Mouse (Mus musculus) testis, adult 2 months (tissue): ENCODE results near the gene Fbxo24.

Experiments
- CTCF ChIP-seq: fragments of 200-500 bp; IDR thresholded peaks from 2 replicates; pipeline ENCODE4 v1.5.1; 2012; ENCODE audit warnings: low read depth, mild to moderate bottlenecking, inconsistent platforms, low read length, moderate library complexity; ENCODE audit not compliant: control insufficient read depth, insufficient read depth, insufficient replicate concordance
- POLR2A ChIP-seq: fragments of 200-500 bp; IDR thresholded peaks from 2 replicates; pipeline ENCODE4 v1.6.1; 2012; ENCODE audit warnings: low read depth, mild to moderate bottlenecking, inconsistent platforms, low read length, moderate library complexity; ENCODE audit not compliant: control insufficient read depth

DNA sequence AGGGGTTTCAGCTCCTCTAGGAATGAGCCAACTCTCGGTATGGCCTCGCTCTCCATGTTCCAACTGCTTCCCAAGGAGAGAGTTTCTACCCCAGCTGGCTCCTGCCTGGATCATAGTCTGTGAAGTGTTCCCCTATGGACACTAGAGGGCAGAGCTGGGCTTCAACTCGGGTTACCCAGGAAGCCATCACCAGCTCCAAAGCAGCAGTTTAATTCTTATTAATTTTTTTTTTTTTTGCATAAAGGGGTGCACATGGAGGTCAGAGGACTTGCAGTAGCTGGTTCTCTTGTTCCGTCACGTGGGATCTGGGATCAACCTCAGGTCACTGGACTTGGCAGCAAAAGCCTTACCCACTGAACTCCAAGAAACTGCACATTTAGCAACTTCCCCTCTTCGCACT is 28.2 kb upstream of the Fbxo24 start:
- TF ChIP-seq CTCF (peak; percentile 44; the same call in 1 of the 2 replicates), POLR2A (no peak)
